Mouse (Mus musculus): ENCODE results near the gene Zfp53. TPM values are rescaled to one million over a fixed set of nuclear protein-coding genes. Genes with fewer than 3 reads are reported as not detected.
"Not testable (repeated sequence)": the region's sequence is repeated elsewhere in the genome, so short reads cannot be mapped to it uniquely, and the experiment has no call there.

Zfp53 gene
- polyA plus RNA-seq, 1 experiment from 2014 or later = 12.0 TPM

- H3K27me3 ChIP-seq (ENCODE audit: control insufficient read depth, insufficient read depth, low read depth, low read length); H3K36me3 ChIP-seq (ENCODE audit: control insufficient read depth, insufficient read depth, low read length); H3K27ac ChIP-seq (ENCODE audit: low read length); ATAC-seq (ENCODE audit: low read depth); H3K4me1 ChIP-seq (replicated peaks; ENCODE audit: control insufficient read depth, insufficient read depth, low read length); H3K9ac ChIP-seq (ENCODE audit: low read length); H3K9me3 ChIP-seq (ENCODE audit: control insufficient read depth, low read length); H3K4me3 ChIP-seq (ENCODE audit: low read length); H3K4me2 ChIP-seq (ENCODE audit: low read depth, low read length): not testable (repeated sequence)
- WGBS = 78% methylated on average over 1 of the region's 1 CpGs
Measured at GRCm38 (mm10) chr17:21475290-21475689, 13.5 kb upstream of the Zfp53 start.

GRCm38 (mm10) chr17:21476351-21476750 lies 12.4 kb upstream of the Zfp53 start:
- not testable (repeated sequence) for H3K4me2 ChIP-seq (ENCODE audit: low read depth, low read length); H3K4me1 ChIP-seq (replicated peaks; ENCODE audit: control insufficient read depth, insufficient read depth, low read length); H3K27ac ChIP-seq (ENCODE audit: low read length); H3K4me3 ChIP-seq (ENCODE audit: low read length); ATAC-seq (ENCODE audit: low read depth); H3K9ac ChIP-seq (ENCODE audit: low read length); H3K36me3 ChIP-seq (ENCODE audit: control insufficient read depth, insufficient read depth, low read length); H3K27me3 ChIP-seq (ENCODE audit: control insufficient read depth, insufficient read depth, low read depth, low read length); H3K9me3 ChIP-seq (ENCODE audit: control insufficient read depth, low read length)
- 65% methylated on average over 4 of the region's 9 CpGs for WGBS

GRCm38 (mm10) chr17:21478103-21478777 lies 10.6 kb upstream of the Zfp53 start:
- not testable (repeated sequence) for H3K27me3 ChIP-seq (ENCODE audit: control insufficient read depth, insufficient read depth, low read depth, low read length); H3K36me3 ChIP-seq (ENCODE audit: control insufficient read depth, insufficient read depth, low read length); H3K4me2 ChIP-seq (ENCODE audit: low read depth, low read length); H3K27ac ChIP-seq (ENCODE audit: low read length); H3K9ac ChIP-seq (ENCODE audit: low read length); H3K9me3 ChIP-seq (ENCODE audit: control insufficient read depth, low read length); H3K4me1 ChIP-seq (replicated peaks; ENCODE audit: control insufficient read depth, insufficient read depth, low read length); H3K4me3 ChIP-seq (ENCODE audit: low read length)
- 59% methylated on average over 8 of the region's 10 CpGs for WGBS
- ATAC-seq (ENCODE audit: low read depth) = peak; percentile 62

- Histone ChIP-seq H3K9ac (ENCODE audit: low read length) (peak overlapping the region; percentile 84), H3K4me2 (ENCODE audit: low read depth, low read length) (peak overlapping the region; percentile 81), H3K9me3 (ENCODE audit: control insufficient read depth, low read length) (no peaks in the 10 kb centered on the region), H3K27ac (ENCODE audit: low read length) (no peak overlapping the region), H3K27me3 (ENCODE audit: control insufficient read depth, insufficient read depth, low read depth, low read length) (no peaks in the 10 kb centered on the region), H3K36me3 (ENCODE audit: control insufficient read depth, insufficient read depth, low read length) (no peaks in the 10 kb centered on the region), H3K4me1 (replicated peaks; ENCODE audit: control insufficient read depth, insufficient read depth, low read length) (peaks cover 5% of the 10 kb centered on the region), H3K4me3 (ENCODE audit: low read length) (peak overlapping the region; percentile 96)
- peak; percentile 10; the same call in 1 of the 2 replicates for ATAC-seq (ENCODE audit: low read depth)
- 4% methylated on average over 8 of the region's 8 CpGs for WGBS
Measured at GRCm38 (mm10) chr17:21489500-21490001, 753 bp downstream of the Zfp53 start.

- no peak overlapping the region for H3K27ac ChIP-seq (ENCODE audit: low read length)
- 68% methylated on average over 1 of the region's 1 CpGs for WGBS
Measured at GRCm38 (mm10) chr17:21501365-21501764, 12.6 kb downstream of the Zfp53 start.

GRCm38 (mm10) chr17:21504524-21504923 lies 15.7 kb downstream of the Zfp53 start:
- WGBS = 91% methylated on average over 1 of the region's 1 CpGs
- ATAC-seq (ENCODE audit: low read depth) = no peak

More at GRCm38 (mm10) chr17:21501365-21501764, 12.6 kb downstream of the Zfp53 start:
- Histone ChIP-seq H3K4me1 (replicated peaks; ENCODE audit: control insufficient read depth, insufficient read depth, low read length) (no peaks in the 10 kb centered on the region), H3K4me3 (ENCODE audit: low read length) (no peak overlapping the region), H3K9ac (ENCODE audit: low read length) (no peak overlapping the region), H3K4me2 (ENCODE audit: low read depth, low read length) (no peak overlapping the region), H3K27me3 (ENCODE audit: control insufficient read depth, insufficient read depth, low read depth, low read length) (no peaks in the 10 kb centered on the region), H3K36me3 (ENCODE audit: control insufficient read depth, insufficient read depth, low read length) (peaks cover 5% of the 10 kb centered on the region; the same call in 1 of the 2 replicates), H3K9me3 (ENCODE audit: control insufficient read depth, low read length) (no peaks in the 10 kb centered on the region)
- no peak for ATAC-seq (ENCODE audit: low read depth)

GRCm38 (mm10) chr17:21506258-21506657 lies 17.5 kb downstream of the Zfp53 start:
- no peaks in the 10 kb centered on the region for H3K4me1 ChIP-seq (replicated peaks; ENCODE audit: control insufficient read depth, insufficient read depth, low read length)
- H3K36me3 ChIP-seq (ENCODE audit: control insufficient read depth, insufficient read depth, low read length) = peaks cover 8% of the 10 kb centered on the region
- H3K27ac ChIP-seq (ENCODE audit: low read length) = no peak overlapping the region
- H3K27me3 ChIP-seq (ENCODE audit: control insufficient read depth, insufficient read depth, low read depth, low read length) = no peaks in the 10 kb centered on the region
- no peaks in the 10 kb centered on the region for H3K9me3 ChIP-seq (ENCODE audit: control insufficient read depth, low read length)
- H3K9ac ChIP-seq (ENCODE audit: low read length) = no peak overlapping the region
- H3K4me3 ChIP-seq (ENCODE audit: low read length) = no peak overlapping the region
- 94% methylated on average over 3 of the region's 3 CpGs for WGBS
- no peak overlapping the region for H3K4me2 ChIP-seq (ENCODE audit: low read depth, low read length)
- ATAC-seq (ENCODE audit: low read depth) = no peak

More at GRCm38 (mm10) chr17:21504524-21504923, 15.7 kb downstream of the Zfp53 start:
- H3K27me3 ChIP-seq (ENCODE audit: control insufficient read depth, insufficient read depth, low read depth, low read length) = no peaks in the 10 kb centered on the region
- H3K36me3 ChIP-seq (ENCODE audit: control insufficient read depth, insufficient read depth, low read length) = peaks cover 9% of the 10 kb centered on the region
- no peaks in the 10 kb centered on the region for H3K9me3 ChIP-seq (ENCODE audit: control insufficient read depth, low read length)
- no peak overlapping the region for H3K4me2 ChIP-seq (ENCODE audit: low read depth, low read length)
- H3K9ac ChIP-seq (ENCODE audit: low read length) = no peak overlapping the region
- no peak overlapping the region for H3K27ac ChIP-seq (ENCODE audit: low read length)
- H3K4me3 ChIP-seq (ENCODE audit: low read length) = no peak overlapping the region
- H3K4me1 ChIP-seq (replicated peaks; ENCODE audit: control insufficient read depth, insufficient read depth, low read length) = no peaks in the 10 kb centered on the region

GRCm38 (mm10) chr17:21509756-21510155 lies 21.0 kb downstream of the Zfp53 start:
- Histone ChIP-seq H3K4me1 (replicated peaks; ENCODE audit: control insufficient read depth, insufficient read depth, low read length) (no peaks in the 10 kb centered on the region), H3K27me3 (ENCODE audit: control insufficient read depth, insufficient read depth, low read depth, low read length) (no peaks in the 10 kb centered on the region), H3K4me2 (ENCODE audit: low read depth, low read length) (no peak overlapping the region), H3K27ac (ENCODE audit: low read length) (no peak overlapping the region), H3K4me3 (ENCODE audit: low read length) (no peak overlapping the region), H3K9ac (ENCODE audit: low read length) (no peak overlapping the region), H3K36me3 (ENCODE audit: control insufficient read depth, insufficient read depth, low read length) (peaks cover 10% of the 10 kb centered on the region), H3K9me3 (ENCODE audit: control insufficient read depth, low read length) (no peaks in the 10 kb centered on the region)
- no peak for ATAC-seq (ENCODE audit: low read depth)

GRCm38 (mm10) chr17:21515403-21516105 lies 26.8 kb downstream of the Zfp53 start:
- Histone ChIP-seq H3K36me3 (ENCODE audit: control insufficient read depth, insufficient read depth, low read length) (peaks cover 4% of the 10 kb centered on the region), H3K9me3 (ENCODE audit: control insufficient read depth, low read length) (no peaks in the 10 kb centered on the region), H3K27me3 (ENCODE audit: control insufficient read depth, insufficient read depth, low read depth, low read length) (no peaks in the 10 kb centered on the region), H3K4me3 (ENCODE audit: low read length) (peak overlapping the region; percentile 71), H3K4me2 (ENCODE audit: low read depth, low read length) (peak overlapping the region; percentile 79), H3K4me1 (replicated peaks; ENCODE audit: control insufficient read depth, insufficient read depth, low read length) (peaks cover 8% of the 10 kb centered on the region), H3K27ac (ENCODE audit: low read length) (peak overlapping the region; percentile 96), H3K9ac (ENCODE audit: low read length) (peak overlapping the region; percentile 73)
- WGBS = 1% methylated on average over 8 of the region's 8 CpGs
- peak; percentile 65; the same call in 1 of the 2 replicates for ATAC-seq (ENCODE audit: low read depth)
